Mouse (Mus musculus) intestine, postnatal 0 days (tissue): ENCODE measurements around the gene Pde1c. TPM values are rescaled to one million over a fixed set of nuclear protein-coding genes. Genes with fewer than 3 reads are reported as not detected.

Experiments
- ATAC-seq: fragments of 200-750 bp; cut with Nextera tagmentation; 2 replicates; pipeline ENCODE4 v1.8.0; 2017; ENCODE audit warnings: mild to moderate bottlenecking, moderate TSS enrichment, moderate library complexity
- H3K27ac ChIP-seq: fragments of 300-500 bp; sonication (generic); 2 replicates; pipeline ENCODE4 v1.5.1; 2014; ENCODE audit warnings: mild to moderate bottlenecking, low read depth, low read length, moderate library complexity
- H3K27me3 ChIP-seq: fragments of 300-500 bp; sonication (generic); replicated peaks from 2 replicates; pipeline ENCODE4 v1.6.1; 2014; ENCODE audit warnings: low read length, mixed read lengths; ENCODE audit not compliant: control insufficient read depth, insufficient read depth
- H3K36me3 ChIP-seq: fragments of 300-500 bp; sonication (generic); 2 replicates; pipeline ENCODE4 v1.6.1; 2014; ENCODE audit warnings: mild to moderate bottlenecking, moderate library complexity; ENCODE audit not compliant: control insufficient read depth, insufficient read depth
- H3K4me1 ChIP-seq: fragments of 300-500 bp; sonication (generic); replicated peaks from 2 replicates; pipeline ENCODE4 v1.6.1; 2014; ENCODE audit warnings: antibody characterized with exemption, low read length, mixed read lengths; ENCODE audit not compliant: control insufficient read depth, insufficient read depth
- H3K4me2 ChIP-seq: fragments of 300-500 bp; sonication (generic); replicated peaks from 2 replicates; pipeline ENCODE4 v1.6.1; 2014; ENCODE audit warnings: low read depth, mild to moderate bottlenecking, moderate library complexity
- H3K4me3 ChIP-seq: fragments of 300-500 bp; sonication (generic); 2 replicates; pipeline ENCODE4 v1.5.1; 2014; ENCODE audit warnings: low read depth, low read length
- H3K9ac ChIP-seq: fragments of 300-500 bp; sonication (generic); 2 replicates; pipeline ENCODE4 v1.6.1; 2014; ENCODE audit warnings: mild to moderate bottlenecking, low read depth, low read length
- H3K9me3 ChIP-seq: fragments of 300-500 bp; sonication (generic); 2 replicates; pipeline ENCODE4 v1.6.1; 2016; ENCODE audit warnings: mixed run types; ENCODE audit not compliant: control insufficient read depth
- CTCF ChIP-seq: sonication (generic); IDR thresholded peaks from 2 replicates; pipeline ENCODE4 v1.5.1; 2016; ENCODE audit warnings: low read depth, mild to moderate bottlenecking, control low read depth, antibody characterized with exemption, moderate library complexity
- WGBS: fragments of 180-500 bp; shearing (Covaris S2); extraction: QIAGEN DNeasy Blood & Tissue Kit; methylation state at CpG from one replicate; pipeline ENCODE4 v1.1.7; 2014; 5-methylcytosine and 5-hydroxymethylcytosine counted together
- polyA plus RNA-seq: library from polyadenylated mRNA; unstranded; fragments of >200 nt; fragmentation: Nextera tagmentation; extraction: Ambion mirVana; gene quantifications from 2 replicates; pipeline ENCODE4 v1.2.1, GENCODE M21; 2015

Pde1c gene
- polyA plus RNA-seq, 1 experiment from 2014 or later, result 0.76 TPM

GRCm38 (mm10) chr6:56476581-56476980 is 92.3 kb downstream of the Pde1c start:
- ATAC-seq, result no peak
- 28% methylated on average over 6 of the region's 6 CpGs for WGBS

GRCm38 (mm10) chr6:56458098-56458497 is 110.8 kb downstream of the Pde1c start:
- WGBS, result 44% methylated on average over 3 of the region's 3 CpGs
- Histone ChIP-seq H3K9ac (no peak overlapping the region), H3K4me2 (no peak overlapping the region), H3K4me1 (no peaks in the 10 kb centered on the region), H3K27ac (no peak overlapping the region), H3K36me3 (no peaks in the 10 kb centered on the region), H3K4me3 (no peak overlapping the region), H3K9me3 (no peaks in the 10 kb centered on the region), H3K27me3 (no peaks in the 10 kb centered on the region)
- peak; percentile 52 for TF ChIP-seq CTCF
- ATAC-seq, result no peak

More at GRCm38 (mm10) chr6:56476581-56476980, 92.3 kb downstream of the Pde1c start:
- Histone ChIP-seq H3K36me3 (no peaks in the 10 kb centered on the region), H3K4me1 (no peaks in the 10 kb centered on the region), H3K9ac (no peak overlapping the region), H3K4me3 (no peak overlapping the region), H3K9me3 (no peaks in the 10 kb centered on the region), H3K27ac (no peak overlapping the region), H3K27me3 (no peaks in the 10 kb centered on the region), H3K4me2 (no peak overlapping the region)
- peak; percentile 77 for TF ChIP-seq CTCF

- Histone ChIP-seq H3K36me3 (no peaks in the 10 kb centered on the region), H3K9ac (no peak overlapping the region), H3K4me3 (no peak overlapping the region), H3K4me1 (no peaks in the 10 kb centered on the region), H3K4me2 (no peak overlapping the region), H3K27me3 (no peaks in the 10 kb centered on the region), H3K27ac (no peak overlapping the region), H3K9me3 (no peaks in the 10 kb centered on the region)
- peak; percentile 59 for TF ChIP-seq CTCF
- ATAC-seq, result no peak
- 24% methylated on average over 2 of the region's 2 CpGs for WGBS
These were observed 121.0 kb downstream of the Pde1c start for GRCm38 (mm10) chr6:56447917-56448316.

- WGBS, result 90% methylated on average over 4 of the region's 4 CpGs
- ATAC-seq, result no peak
- Histone ChIP-seq H3K4me3 (no peak overlapping the region), H3K9ac (no peak overlapping the region), H3K36me3 (no peaks in the 10 kb centered on the region), H3K9me3 (no peaks in the 10 kb centered on the region), H3K27ac (no peak overlapping the region), H3K4me1 (no peaks in the 10 kb centered on the region), H3K27me3 (no peaks in the 10 kb centered on the region), H3K4me2 (no peak overlapping the region)
- TF ChIP-seq CTCF, result no peak
These were observed 127.4 kb downstream of the Pde1c start for GRCm38 (mm10) chr6:56441501-56441900.

- Histone ChIP-seq H3K4me3 (no peak overlapping the region), H3K4me2 (no peak overlapping the region), H3K27ac (no peak overlapping the region), H3K4me1 (no peaks in the 10 kb centered on the region), H3K9me3 (no peaks in the 10 kb centered on the region), H3K9ac (no peak overlapping the region), H3K36me3 (no peaks in the 10 kb centered on the region), H3K27me3 (no peaks in the 10 kb centered on the region)
- ATAC-seq, result no peak
- no peak for TF ChIP-seq CTCF
- 87% methylated on average over 5 of the region's 5 CpGs for WGBS
These were observed 143.1 kb downstream of the Pde1c start for GRCm38 (mm10) chr6:56425846-56426245.

- Histone ChIP-seq H3K4me1 (no peaks in the 10 kb centered on the region), H3K9ac (no peak overlapping the region), H3K27ac (no peak overlapping the region), H3K9me3 (no peaks in the 10 kb centered on the region), H3K27me3 (no peaks in the 10 kb centered on the region), H3K4me3 (no peak overlapping the region), H3K36me3 (no peaks in the 10 kb centered on the region), H3K4me2 (no peak overlapping the region)
- WGBS, result 72% methylated on average over 3 of the region's 3 CpGs
- no peak for TF ChIP-seq CTCF
- ATAC-seq, result no peak
These were observed 146.0 kb downstream of the Pde1c start for GRCm38 (mm10) chr6:56422866-56423265.

DNA sequence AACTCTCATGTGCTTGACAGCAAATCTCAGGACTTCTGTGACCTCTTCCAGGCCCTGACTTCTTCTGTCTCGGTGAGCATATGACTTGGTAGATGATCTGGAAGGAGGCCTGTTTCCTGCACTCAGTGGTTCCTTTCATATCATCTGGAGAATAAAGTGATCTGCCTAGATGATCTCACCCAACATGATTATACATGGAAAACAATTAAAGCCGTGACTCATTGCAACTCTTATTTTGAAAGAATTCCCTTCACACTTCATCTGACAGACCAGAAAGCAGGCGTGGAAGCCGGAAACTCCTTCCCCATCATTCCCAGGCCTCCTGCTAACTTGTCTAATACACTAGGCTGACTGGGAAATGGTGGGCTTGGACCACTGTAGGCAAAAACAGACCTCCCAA is 152.7 kb downstream of the Pde1c start:
- H3K9me3 ChIP-seq, result no peaks in the 10 kb centered on the region
- TF ChIP-seq CTCF, result no peak
- H3K4me3 ChIP-seq, result no peak overlapping the region
- ATAC-seq, result no peak
- H3K4me2 ChIP-seq, result no peak overlapping the region
- no peaks in the 10 kb centered on the region for H3K36me3 ChIP-seq
- WGBS, result 75% methylated on average over 4 of the region's 4 CpGs
- H3K27ac ChIP-seq, result no peak overlapping the region
- no peak overlapping the region for H3K9ac ChIP-seq
- H3K27me3 ChIP-seq, result no peaks in the 10 kb centered on the region
- H3K4me1 ChIP-seq, result no peaks in the 10 kb centered on the region
